Mouse (Mus musculus): ENCODE results near the gene 1300017J02Rik. TPM values are rescaled to one million over a fixed set of nuclear protein-coding genes. Genes with fewer than 3 reads are reported as not detected.

The 1300017J02Rik gene
- polyA plus RNA-seq, 1 experiment: 67.0 TPM

- 44% methylated on average over 7 of the region's 7 CpGs for WGBS
- no peak overlapping the region for H3K27ac ChIP-seq (ENCODE audit: control insufficient read depth, insufficient read depth, low read depth, low read length, poor library complexity)
- TF ChIP-seq POLR2A (IDR thresholded peaks at IDR 0.05; ENCODE audit: borderline replicate concordance, control insufficient read depth, low read depth, low read length) (no peak), CTCF (IDR thresholded peaks at IDR 0.05; ENCODE audit: control insufficient read depth, insufficient read depth, low read length) (no peak)
- H3K4me1 ChIP-seq (ENCODE audit: control insufficient read depth, insufficient read depth, low read length): no peaks in the 10 kb centered on the region; the same call in 1 of the 2 replicates
- no peak overlapping the region for H3K4me3 ChIP-seq (replicated peaks; ENCODE audit: control insufficient read depth, low read depth, low read length)
These were observed 71.9 kb downstream of the 1300017J02Rik start for GRCm38 (mm10) chr9:103233006-103233395.

GRCm38 (mm10) chr9:103232232-103233005, 72.5 kb downstream of the 1300017J02Rik start:
- H3K27ac ChIP-seq (ENCODE audit: control insufficient read depth, insufficient read depth, low read depth, low read length, poor library complexity): no peak overlapping the region
- H3K4me3 ChIP-seq (replicated peaks; ENCODE audit: control insufficient read depth, low read depth, low read length): no peak overlapping the region
- TF ChIP-seq POLR2A (IDR thresholded peaks at IDR 0.05; ENCODE audit: borderline replicate concordance, control insufficient read depth, low read depth, low read length) (no peak), CTCF (IDR thresholded peaks at IDR 0.05; ENCODE audit: control insufficient read depth, insufficient read depth, low read length) (no peak)
- H3K4me1 ChIP-seq (ENCODE audit: control insufficient read depth, insufficient read depth, low read length): no peaks in the 10 kb centered on the region; the same call in 1 of the 2 replicates
- 68% methylated on average over 7 of the region's 7 CpGs for WGBS

DNA sequence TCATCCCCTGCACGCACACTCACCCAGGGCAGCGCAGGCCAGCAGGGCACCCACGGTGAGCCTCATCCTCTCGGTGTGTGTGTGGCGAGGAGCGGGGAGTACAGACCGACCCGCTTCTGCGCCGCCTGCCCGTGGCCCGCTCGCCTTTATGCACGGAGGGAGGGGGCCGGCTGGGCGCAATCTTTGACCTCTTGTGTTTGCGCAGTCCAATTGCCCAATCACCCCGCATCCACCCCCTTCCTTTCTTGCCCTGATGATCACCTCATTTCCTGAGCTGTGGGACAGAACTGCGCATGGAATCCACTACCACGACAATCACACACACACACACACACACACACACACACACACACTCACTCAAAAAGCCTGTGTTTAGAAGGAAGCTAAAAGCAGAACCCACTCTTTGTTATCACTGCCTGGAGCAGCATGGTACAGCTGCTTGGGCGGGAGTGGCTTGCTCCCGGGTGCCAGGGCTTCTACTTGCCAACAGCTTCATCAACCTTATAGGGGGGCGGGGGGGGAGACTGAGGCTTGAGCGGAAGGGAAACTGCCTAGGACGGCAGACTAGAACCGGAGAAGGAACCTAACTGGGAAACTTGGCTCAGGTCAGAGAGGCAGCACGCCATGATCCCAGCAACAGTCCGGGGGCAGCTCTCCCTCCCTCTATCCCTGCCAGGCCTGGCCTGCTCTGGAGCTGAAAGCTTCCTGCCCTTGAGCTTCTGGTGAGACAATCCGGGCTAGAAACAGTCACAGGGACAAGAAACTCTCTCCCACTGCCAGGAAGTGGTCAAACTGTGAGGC, 74.5 kb downstream of the 1300017J02Rik start, which contains the start of the genes Gm20425 and Trf:
Gene Gm20425, minus strand, starts transcription at position 157 of the 801 bp plus-strand sequence.
Gene Trf, minus strand, starts transcription at position 294 of the 801 bp plus-strand sequence.
- TF ChIP-seq POLR2A (IDR thresholded peaks at IDR 0.05; ENCODE audit: borderline replicate concordance, control insufficient read depth, low read depth, low read length) (peak; percentile 54; the same call in 1 of the 2 replicates), CTCF (IDR thresholded peaks at IDR 0.05; ENCODE audit: control insufficient read depth, insufficient read depth, low read length) (no peak)
- H3K4me1 ChIP-seq (ENCODE audit: control insufficient read depth, insufficient read depth, low read length): no peaks in the 10 kb centered on the region; the same call in 1 of the 2 replicates
- peak within 1 kb of the TSS; percentile 79 for H3K4me3 ChIP-seq (replicated peaks; ENCODE audit: control insufficient read depth, low read depth, low read length)
- peak within 1 kb of the TSS; percentile 51 for H3K27ac ChIP-seq (ENCODE audit: control insufficient read depth, insufficient read depth, low read depth, low read length, poor library complexity)
- WGBS: 1% methylated on average over 29 of the region's 29 CpGs

- WGBS: 73% methylated on average over 15 of the region's 15 CpGs
- Histone ChIP-seq H3K4me1 (ENCODE audit: control insufficient read depth, insufficient read depth, low read length) (no peaks in the 10 kb centered on the region; the same call in 1 of the 2 replicates), H3K4me3 (replicated peaks; ENCODE audit: control insufficient read depth, low read depth, low read length) (peak overlapping the region; percentile 8), H3K27ac (ENCODE audit: control insufficient read depth, insufficient read depth, low read depth, low read length, poor library complexity) (no peak overlapping the region)
- TF ChIP-seq CTCF (IDR thresholded peaks at IDR 0.05; ENCODE audit: control insufficient read depth, insufficient read depth, low read length) (no peak), POLR2A (IDR thresholded peaks at IDR 0.05; ENCODE audit: borderline replicate concordance, control insufficient read depth, low read depth, low read length) (no peak)
These were observed 75.6 kb downstream of the 1300017J02Rik start for GRCm38 (mm10) chr9:103229037-103229867.

- TF ChIP-seq POLR2A (IDR thresholded peaks at IDR 0.05; ENCODE audit: borderline replicate concordance, control insufficient read depth, low read depth, low read length) (no peak), CTCF (IDR thresholded peaks at IDR 0.05; ENCODE audit: control insufficient read depth, insufficient read depth, low read length) (no peak)
- no peak overlapping the region for H3K27ac ChIP-seq (ENCODE audit: control insufficient read depth, insufficient read depth, low read depth, low read length, poor library complexity)
- no peak overlapping the region for H3K4me3 ChIP-seq (replicated peaks; ENCODE audit: control insufficient read depth, low read depth, low read length)
- H3K4me1 ChIP-seq (ENCODE audit: control insufficient read depth, insufficient read depth, low read length): no peaks in the 10 kb centered on the region; the same call in 1 of the 2 replicates
- 72% methylated on average over 13 of the region's 13 CpGs for WGBS
These were observed 76.4 kb downstream of the 1300017J02Rik start for GRCm38 (mm10) chr9:103228370-103229003.

DNA sequence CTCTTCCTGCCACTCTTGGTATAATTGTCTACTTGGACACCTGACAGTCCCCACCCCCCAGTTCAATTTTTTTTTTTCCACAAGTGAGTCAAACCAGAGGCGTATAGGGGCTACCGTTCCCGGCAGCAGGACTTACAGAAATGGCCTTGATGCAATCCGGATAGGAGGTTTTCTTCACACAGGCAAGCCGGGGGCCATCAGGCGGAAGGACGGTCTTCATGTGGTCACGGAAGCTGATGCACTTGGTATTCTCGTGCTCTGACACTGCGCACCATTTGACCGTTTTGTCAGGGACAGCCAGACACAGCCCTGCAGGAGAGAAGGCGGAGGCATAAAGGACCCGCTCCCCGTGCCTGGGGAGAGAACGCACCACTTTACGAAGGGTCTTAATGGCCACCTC, 77.1 kb downstream of the 1300017J02Rik start:
- Histone ChIP-seq H3K4me3 (replicated peaks; ENCODE audit: control insufficient read depth, low read depth, low read length) (no peak overlapping the region), H3K27ac (ENCODE audit: control insufficient read depth, insufficient read depth, low read depth, low read length, poor library complexity) (no peak overlapping the region)

GRCm38 (mm10) chr9:103226806-103227205, 78.1 kb downstream of the 1300017J02Rik start:
- WGBS: 92% methylated on average over 15 of the region's 15 CpGs
- no peaks in the 10 kb centered on the region; the same call in 1 of the 2 replicates for H3K4me1 ChIP-seq (ENCODE audit: control insufficient read depth, insufficient read depth, low read length)
- H3K4me3 ChIP-seq (replicated peaks; ENCODE audit: control insufficient read depth, low read depth, low read length): no peak overlapping the region
- H3K27ac ChIP-seq (ENCODE audit: control insufficient read depth, insufficient read depth, low read depth, low read length, poor library complexity): no peak overlapping the region
- TF ChIP-seq CTCF (IDR thresholded peaks at IDR 0.05; ENCODE audit: control insufficient read depth, insufficient read depth, low read length) (no peak), POLR2A (IDR thresholded peaks at IDR 0.05; ENCODE audit: borderline replicate concordance, control insufficient read depth, low read depth, low read length) (no peak)

More for the DNA sequence above, 77.1 kb downstream of the 1300017J02Rik start:
- WGBS: 86% methylated on average over 16 of the region's 16 CpGs
- no peaks in the 10 kb centered on the region; the same call in 1 of the 2 replicates for H3K4me1 ChIP-seq (ENCODE audit: control insufficient read depth, insufficient read depth, low read length)
- no peak for TF ChIP-seq POLR2A (IDR thresholded peaks at IDR 0.05; ENCODE audit: borderline replicate concordance, control insufficient read depth, low read depth, low read length)
- TF ChIP-seq CTCF (IDR thresholded peaks at IDR 0.05; ENCODE audit: control insufficient read depth, insufficient read depth, low read length): no peak
